Mouse (Mus musculus): ENCODE measurements around the gene Stat3. TPM values are rescaled to one million over a fixed set of nuclear protein-coding genes. Genes with fewer than 3 reads are reported as not detected.

Stat3 gene
- total and polyA plus RNA-seq, 3 experiments: 25.7 to 249 (median 64.7) TPM

DNA sequence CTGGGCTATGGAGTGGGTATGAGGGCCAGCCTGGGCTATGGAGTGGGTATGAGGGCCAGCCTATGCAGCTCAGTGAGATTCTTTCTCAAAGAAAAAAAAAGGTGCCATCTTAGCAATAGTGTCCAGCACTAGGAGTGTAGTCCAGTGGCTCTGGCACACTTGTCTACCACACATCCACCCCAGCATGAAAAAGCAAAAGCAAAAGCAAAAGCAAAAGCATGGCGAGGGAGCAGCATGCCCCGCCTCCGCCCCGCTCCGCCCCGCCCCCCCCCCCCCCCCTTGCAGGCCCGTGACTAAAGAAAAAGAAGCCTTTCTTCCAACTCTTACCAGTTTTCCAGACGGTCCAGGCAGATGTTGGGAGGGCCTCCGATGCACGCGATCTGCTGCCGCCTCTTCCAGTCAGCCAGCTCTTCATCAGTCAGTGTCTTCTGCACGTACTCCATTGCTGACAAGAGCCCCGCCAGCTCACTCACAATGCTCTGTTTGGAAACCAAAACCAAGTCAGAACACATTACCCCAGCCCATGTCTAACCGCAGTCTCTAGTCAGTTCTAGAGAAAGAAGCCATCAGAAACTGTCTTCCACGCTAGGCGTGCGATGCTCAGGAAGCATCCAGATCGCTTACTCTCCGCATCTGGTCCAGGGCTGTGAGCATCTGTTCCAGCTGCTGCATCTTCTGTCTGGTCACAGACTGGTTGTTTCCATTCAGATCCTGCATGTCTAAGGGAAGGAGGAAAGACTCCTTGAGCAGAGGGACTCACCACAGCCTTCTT, 34.6 kb downstream of the Stat3 start:
- no peak overlapping the region for H3K27ac ChIP-seq (ENCODE audit: control insufficient read depth, low read depth, low read length)
- H3K4me1 ChIP-seq (ENCODE audit: control insufficient read depth in 1 of 2, insufficient read depth in 2 of 2, low read length in 2 of 2): peaks cover 17 to 23% of the 10 kb centered on the region in 2 experiments
- no peaks in the 10 kb centered on the region for H3K9me3 ChIP-seq (replicated peaks; ENCODE audit: insufficient read depth, low read length)
- TF ChIP-seq MYB (IDR thresholded peaks at IDR 0.05; ENCODE audit: low read depth, low read length): no peak
- no peak for TF ChIP-seq POLR2AphosphoS2 (IDR thresholded peaks at IDR 0.05; ENCODE audit: low read length)
- TF ChIP-seq JUND (IDR thresholded peaks at IDR 0.05; ENCODE audit: low read depth, low read length): no peak
- TF ChIP-seq MYC (IDR thresholded peaks at IDR 0.05; ENCODE audit: low read depth, low read length): no peak
- no peak for TF ChIP-seq ZMIZ1 (IDR thresholded peaks at IDR 0.05; ENCODE audit: low read depth, low read length)
- no peak for TF ChIP-seq CTCF (IDR thresholded peaks at IDR 0.05 in 2 of 3, conservative IDR thresholded peaks at IDR 0.05 in 1 of 3; ENCODE audit: control insufficient read depth in 1 of 3, insufficient read depth in 1 of 3, low read depth in 2 of 3, low read length in 3 of 3, poor library complexity in 1 of 3, severe bottlenecking in 1 of 3)
- no peak for TF ChIP-seq TBP (IDR thresholded peaks at IDR 0.05; ENCODE audit: low read depth, low read length)
- no peak for TF ChIP-seq E2F4 (IDR thresholded peaks at IDR 0.05; ENCODE audit: borderline replicate concordance, low read depth, low read length)
- no peak for TF ChIP-seq MXI1 (IDR thresholded peaks at IDR 0.05; ENCODE audit: low read depth, low read length)
- TF ChIP-seq UBTF (IDR thresholded peaks at IDR 0.05; ENCODE audit: borderline replicate concordance, insufficient read depth, low read depth, low read length): no peak
- TF ChIP-seq MAFK (IDR thresholded peaks at IDR 0.05; ENCODE audit: borderline replicate concordance, low read depth, low read length): no peak
- TF ChIP-seq TAL1 (IDR thresholded peaks at IDR 0.05; ENCODE audit: low read length): no peak
- TF ChIP-seq KAT2A (conservative IDR thresholded peaks at IDR 0.05; ENCODE audit: low read depth, low read length): no peak
- peaks cover 9 to 20% of the 10 kb centered on the region in 2 experiments for H3K36me3 ChIP-seq (ENCODE audit: control insufficient read depth in 1 of 2, insufficient read depth in 2 of 2, low read length in 2 of 2)
- no peak overlapping the region for H3K4me3 ChIP-seq (ENCODE audit: control insufficient read depth in 1 of 2, insufficient read depth in 1 of 2, low read depth in 2 of 2, low read length in 2 of 2)
- H3K79me2 ChIP-seq (ENCODE audit: control insufficient read depth, insufficient read depth, low read length, poor library complexity): no peaks in the 10 kb centered on the region
- no peaks in the 10 kb centered on the region for H3K27me3 ChIP-seq (ENCODE audit: control insufficient read depth in 1 of 2, insufficient read depth in 2 of 2, low read length in 2 of 2)
- DNase-seq (ENCODE audit: low read depth, low spot score): no peak
- H3K9ac ChIP-seq (ENCODE audit: control insufficient read depth, low read depth, low read length, poor library complexity, severe bottlenecking): no peak overlapping the region

DNA sequence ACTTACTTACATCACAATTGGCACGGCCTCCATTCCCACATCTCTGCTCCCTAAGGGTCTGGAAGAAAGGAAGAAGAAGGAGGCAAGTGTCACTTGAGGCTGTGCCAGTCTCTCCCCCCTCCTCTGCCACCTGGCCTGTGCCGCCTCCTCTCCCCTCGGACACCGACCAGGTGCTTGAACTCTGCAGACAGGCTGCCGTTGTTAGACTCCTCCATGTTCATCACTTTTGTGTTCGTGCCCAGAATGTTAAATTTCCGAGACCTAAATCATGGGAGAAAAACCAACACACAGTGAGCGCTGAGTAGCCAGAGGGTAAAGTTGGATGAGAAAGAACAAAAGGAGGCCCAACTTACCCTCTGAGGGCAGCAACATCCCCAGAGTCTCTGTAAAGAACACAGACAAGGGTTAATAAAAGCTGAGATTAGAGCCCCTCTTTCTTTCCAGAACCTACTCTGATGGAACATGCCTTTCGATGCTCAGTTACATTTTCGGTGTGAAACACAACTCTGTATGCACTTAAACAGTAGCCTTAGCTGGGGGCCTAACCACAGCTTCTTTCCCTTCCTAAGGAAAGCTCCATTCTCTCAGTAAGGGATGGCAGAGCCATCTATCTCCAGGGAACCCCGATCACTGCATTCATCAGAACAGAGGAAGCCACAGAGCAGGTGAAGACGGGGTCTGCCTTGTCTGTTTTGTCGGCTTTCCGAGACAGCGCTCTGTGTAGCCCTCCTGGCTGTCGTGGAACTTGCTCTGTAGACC, 40.7 kb downstream of the Stat3 start:
- Histone ChIP-seq H3K27me3 (ENCODE audit: control insufficient read depth in 1 of 2, insufficient read depth in 2 of 2, low read length in 2 of 2) (no peaks in the 10 kb centered on the region), H3K9ac (ENCODE audit: control insufficient read depth, low read depth, low read length, poor library complexity, severe bottlenecking) (no peak overlapping the region), H3K4me1 (ENCODE audit: control insufficient read depth in 1 of 2, insufficient read depth in 2 of 2, low read length in 2 of 2) (peaks cover 12 to 18% of the 10 kb centered on the region in 2 experiments; a peak in 3 of 4 replicates), H3K9me3 (replicated peaks; ENCODE audit: insufficient read depth, low read length) (no peaks in the 10 kb centered on the region), H3K36me3 (ENCODE audit: control insufficient read depth in 1 of 2, insufficient read depth in 2 of 2, low read length in 2 of 2) (peaks cover 11 to 15% of the 10 kb centered on the region in 2 experiments), H3K4me3 (ENCODE audit: control insufficient read depth in 1 of 2, insufficient read depth in 1 of 2, low read depth in 2 of 2, low read length in 2 of 2) (no peak overlapping the region), H3K79me2 (ENCODE audit: control insufficient read depth, insufficient read depth, low read length, poor library complexity) (no peaks in the 10 kb centered on the region), H3K27ac (ENCODE audit: control insufficient read depth, low read depth, low read length) (no peak overlapping the region)
- no peak for TF ChIP-seq UBTF (IDR thresholded peaks at IDR 0.05; ENCODE audit: borderline replicate concordance, insufficient read depth, low read depth, low read length)
- TF ChIP-seq KAT2A (conservative IDR thresholded peaks at IDR 0.05; ENCODE audit: low read depth, low read length): no peak
- no peak for TF ChIP-seq NELFE (IDR thresholded peaks at IDR 0.05; ENCODE audit: low read depth, low read length)
- TF ChIP-seq MAZ (IDR thresholded peaks at IDR 0.05; ENCODE audit: low read depth, low read length): no peak
- TF ChIP-seq HCFC1 (IDR thresholded peaks at IDR 0.05; ENCODE audit: low read depth, low read length): no peak
- no peak for TF ChIP-seq E2F4 (IDR thresholded peaks at IDR 0.05; ENCODE audit: borderline replicate concordance, low read depth, low read length)
- TF ChIP-seq TBP (IDR thresholded peaks at IDR 0.05; ENCODE audit: low read depth, low read length): no peak
- no peak for TF ChIP-seq POLR2A (IDR thresholded peaks at IDR 0.05; ENCODE audit: control insufficient read depth in 1 of 2, insufficient read depth in 1 of 2, low read depth in 1 of 2, low read length in 2 of 2, poor library complexity in 1 of 2)
- TF ChIP-seq ZC3H11A (IDR thresholded peaks at IDR 0.05; ENCODE audit: low read depth, low read length): no peak
- no peak for TF ChIP-seq ZMIZ1 (IDR thresholded peaks at IDR 0.05; ENCODE audit: low read depth, low read length)
- no peak for TF ChIP-seq USF1 (IDR thresholded peaks at IDR 0.05; ENCODE audit: low read depth, low read length)
- no peak for TF ChIP-seq MXI1 (IDR thresholded peaks at IDR 0.05; ENCODE audit: low read depth, low read length)
- TF ChIP-seq CHD1 (IDR thresholded peaks at IDR 0.05; ENCODE audit: low read depth, low read length): no peak
- TF ChIP-seq USF2 (IDR thresholded peaks at IDR 0.05; ENCODE audit: borderline replicate concordance in 1 of 2, insufficient read depth in 1 of 2, low read depth in 1 of 2, low read length in 2 of 2): no peak
- no peak for DNase-seq (ENCODE audit: low read depth, low spot score)

All from MEL (cell line).